Mouse (Mus musculus) B cell, adult (primary cell): ENCODE measurements around the gene Uba7. TPM values are rescaled to one million over a fixed set of nuclear protein-coding genes. Genes with fewer than 3 reads are reported as not detected.

ENCODE experiments used
- total RNA-seq: library from RNA; stranded (reverse); gene quantifications from 4 replicates; pipeline ENCODE4 v1.2.4, GENCODE M21; 2023; ENCODE audit not compliant: inconsistent age

Uba7 gene
- 177 to 208 TPM (median 186 TPM) in 4 replicates for total RNA-seq

DNA sequence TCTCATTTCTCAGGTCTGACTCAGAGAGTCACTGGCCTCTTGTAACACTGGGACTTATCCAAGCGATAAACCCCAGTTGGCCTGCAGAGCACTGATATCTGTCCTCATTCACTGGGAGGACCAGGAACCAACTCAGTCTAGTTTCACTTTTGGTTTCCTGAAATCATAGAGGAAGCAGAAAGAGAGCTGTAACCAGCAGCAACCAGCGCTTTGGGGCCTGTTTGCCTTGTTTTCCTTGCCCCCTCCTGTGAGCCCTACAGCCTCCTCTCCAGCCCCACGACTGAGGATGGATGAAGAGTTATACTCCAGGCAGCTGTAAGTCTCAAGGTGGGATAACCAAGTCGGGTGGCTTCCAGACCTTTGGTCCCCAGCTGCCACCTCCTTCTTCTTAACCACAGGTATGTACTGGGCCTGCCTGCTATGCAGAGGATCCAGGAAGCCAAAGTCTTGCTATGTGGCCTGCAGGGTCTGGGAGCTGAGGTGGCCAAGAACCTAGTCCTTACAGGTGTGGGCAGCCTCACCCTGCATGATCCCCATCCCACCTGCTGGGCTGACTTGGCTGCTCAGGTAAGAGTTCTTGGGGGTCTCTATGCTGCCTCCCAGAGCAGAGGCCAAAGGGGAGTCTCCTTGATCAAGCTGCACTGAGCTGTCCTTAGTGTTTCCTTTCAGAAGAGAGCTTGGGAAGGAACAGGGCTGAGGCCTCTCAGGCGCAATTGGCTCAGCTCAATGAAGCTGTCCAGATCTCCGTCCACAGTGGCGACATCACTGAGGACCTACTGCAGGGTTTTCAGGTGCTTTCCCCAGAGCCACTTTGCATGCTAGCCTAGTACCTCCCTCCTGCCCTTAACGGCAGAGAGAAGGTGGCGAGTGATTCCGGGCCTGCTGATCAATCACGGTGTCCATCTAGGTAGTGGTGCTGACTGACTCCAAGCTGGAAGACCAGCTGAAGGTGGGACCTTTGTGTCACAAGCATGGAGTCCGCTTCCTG is at the start of gene Uba7:
Gene Uba7 (plus strand): TSS at position 107 of the 988 bp plus-strand sequence.

DNA sequence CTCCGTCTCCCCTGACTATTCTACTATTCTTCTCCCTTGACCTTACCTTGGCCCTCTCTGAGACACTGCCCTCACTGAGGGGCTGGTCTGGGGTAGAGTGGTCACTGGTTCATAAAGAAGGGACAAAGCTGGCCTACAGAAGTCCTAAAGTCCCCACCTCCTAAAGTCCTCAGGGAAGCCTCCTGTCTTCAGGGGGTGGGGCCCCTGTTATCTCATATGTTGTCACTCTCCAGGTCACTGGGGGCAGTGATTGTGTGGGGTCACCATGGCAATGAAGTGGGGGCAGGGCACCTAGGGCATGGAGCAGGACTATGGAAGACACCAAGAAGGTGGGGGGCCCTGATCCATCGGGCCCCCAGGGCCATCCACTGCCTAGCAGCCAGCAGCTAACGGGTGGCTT is 47.1 kb upstream of the Uba7 start, which contains the start of gene Actl11:
Gene Actl11 (plus strand): TSS at position 301 of the 400 bp plus-strand sequence.

DNA sequence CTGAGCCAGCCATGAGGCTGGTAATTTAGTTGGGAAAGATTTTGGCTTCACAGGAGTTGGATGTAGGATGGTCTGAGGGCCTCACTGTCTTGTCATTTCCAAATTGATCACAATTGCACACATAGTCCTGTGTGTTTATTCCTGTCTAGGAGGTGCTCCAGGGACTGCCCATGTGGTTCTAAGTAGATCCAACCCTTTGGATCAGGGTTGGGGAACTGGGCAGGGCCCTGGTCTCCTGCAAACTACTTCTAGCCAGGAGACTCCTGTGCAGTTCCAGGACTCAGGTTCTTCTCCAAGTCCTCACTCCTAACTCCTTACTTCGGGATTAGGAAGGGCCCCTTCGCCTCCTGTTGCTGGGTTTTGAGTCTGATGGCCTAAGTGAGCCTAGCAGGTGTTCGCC is 39.9 kb upstream of the Uba7 start, which contains the start of gene Camkv:
Gene Camkv (plus strand): TSS at position 301 of the 400 bp plus-strand sequence.

DNA sequence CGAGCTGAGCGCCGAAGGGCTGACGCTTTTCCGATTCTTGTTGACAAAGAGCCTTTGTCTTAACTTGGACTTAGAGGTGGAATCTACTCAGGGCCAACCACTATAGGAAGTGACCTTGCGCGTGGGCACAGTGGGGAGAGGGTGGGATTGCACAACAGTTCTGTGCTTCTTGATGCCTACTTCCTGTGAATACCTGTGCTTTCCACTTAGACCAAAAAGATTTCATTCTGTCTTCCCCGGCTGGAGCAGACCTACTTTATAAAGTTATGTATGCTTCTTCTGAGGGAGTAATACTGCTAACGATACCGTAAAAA is 25.4 kb upstream of the Uba7 start, which contains the start of gene Traip:
Gene Traip (plus strand): TSS at position 215 of the 314 bp plus-strand sequence.

DNA sequence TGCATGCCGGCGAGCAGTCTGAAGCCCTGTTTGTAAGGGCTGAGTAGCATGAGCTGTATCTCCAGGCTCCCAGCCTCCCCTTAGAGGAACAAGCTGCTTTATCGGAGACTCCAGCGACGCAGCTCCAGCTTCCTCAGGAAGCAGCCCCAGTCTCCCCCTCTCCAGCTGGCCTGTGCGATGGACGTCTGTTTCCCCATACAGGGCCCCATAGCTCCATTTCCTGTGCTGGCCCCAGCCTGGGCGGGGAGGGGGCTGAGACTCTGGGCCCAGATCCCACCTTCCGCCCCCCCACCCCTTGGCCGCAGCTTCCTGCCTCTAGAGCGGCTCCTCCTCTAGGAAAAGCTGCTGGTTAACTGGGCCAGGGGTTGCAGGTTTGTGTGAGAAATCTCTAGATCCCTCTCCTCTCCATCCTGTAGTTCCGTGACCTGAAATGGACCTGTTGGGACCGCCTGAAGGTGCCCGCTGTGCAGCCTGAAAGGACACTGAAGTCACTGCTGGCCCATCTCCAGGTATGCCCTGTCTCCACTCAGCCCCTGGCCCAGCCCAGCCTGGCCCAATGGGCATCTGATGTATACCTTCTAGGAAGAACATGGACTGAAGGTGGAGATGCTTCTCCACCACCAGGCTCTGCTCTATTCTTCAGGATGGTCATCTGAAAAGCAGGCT is 7.5 kb downstream of the Uba7 start, which contains the start of gene Gm20661:
Gene Gm20661 (plus strand): TSS at position 378 of the 666 bp plus-strand sequence.

DNA sequence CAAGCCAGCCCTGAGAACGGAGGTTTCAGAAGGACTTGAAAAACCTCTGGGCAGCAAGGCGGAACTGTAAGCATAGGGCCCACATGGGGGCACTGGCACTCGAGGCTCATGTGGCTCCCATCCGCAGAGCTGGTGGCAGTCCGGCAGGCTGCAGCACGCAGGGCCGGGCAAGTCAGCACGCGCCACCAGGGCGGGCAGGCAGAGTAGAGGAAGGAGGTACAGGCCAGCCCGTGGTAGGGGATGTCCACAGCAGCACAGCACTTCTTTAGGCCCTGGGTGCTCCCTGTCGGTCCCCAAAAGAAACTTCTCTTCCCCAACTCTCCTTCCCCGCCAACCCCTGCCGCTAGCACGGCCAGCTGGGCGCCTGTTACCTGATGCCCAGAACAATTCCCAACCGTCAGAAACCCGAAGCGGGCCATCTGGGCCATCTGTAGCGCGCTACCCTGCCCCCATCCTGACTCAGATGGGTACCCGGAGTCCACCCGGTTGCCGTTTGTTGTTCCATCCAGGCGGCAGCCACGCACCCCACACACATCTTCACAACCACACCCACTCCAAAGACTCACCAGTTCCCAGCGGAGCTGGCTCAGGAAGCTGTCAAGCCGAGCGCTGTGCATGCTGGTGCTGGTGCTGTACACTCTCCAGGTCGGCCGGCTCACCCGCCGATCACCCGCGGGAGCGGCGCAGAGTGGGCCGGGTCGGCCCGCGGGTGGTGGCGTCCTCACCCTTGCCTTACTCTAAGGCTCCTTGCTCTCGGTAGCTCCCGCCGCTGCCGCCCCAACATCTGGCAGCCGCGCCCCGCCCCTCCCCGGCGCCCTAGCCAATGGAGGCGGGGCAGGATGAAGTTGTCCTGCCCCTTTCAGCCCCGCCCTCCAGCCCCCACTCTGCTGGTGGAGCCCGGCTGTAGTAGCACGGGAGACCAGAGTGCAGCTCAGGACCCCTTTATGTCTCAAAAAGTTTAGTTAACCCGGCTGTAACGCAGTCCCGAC is 10.1 kb downstream of the Uba7 start, which contains the start of gene Inka1:
Gene Inka1 (minus strand): TSS at position 749 of the 989 bp plus-strand sequence.

DNA sequence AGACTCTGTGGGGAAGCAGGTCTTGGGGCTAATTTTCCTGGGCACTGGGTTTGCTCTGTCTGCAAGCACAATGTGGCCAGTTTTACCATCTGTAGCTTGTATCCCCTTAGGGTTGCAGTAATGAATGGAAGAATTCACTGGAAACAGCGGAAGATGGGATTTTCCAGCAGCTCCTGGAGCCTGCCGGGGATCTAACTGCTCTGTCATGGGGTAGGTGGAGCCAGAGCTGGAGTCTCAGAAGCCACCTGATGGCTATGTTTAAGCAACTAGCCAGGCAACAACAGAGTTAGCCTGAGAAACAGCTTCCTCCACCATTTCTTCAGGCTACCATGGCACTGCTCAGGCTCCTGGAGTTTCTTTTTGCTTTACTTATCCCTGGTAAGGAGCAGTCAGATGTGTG is 16.9 kb downstream of the Uba7 start, which contains the start of gene Cdhr4:
Gene Cdhr4 (plus strand): TSS at position 301 of the 400 bp plus-strand sequence.

DNA sequence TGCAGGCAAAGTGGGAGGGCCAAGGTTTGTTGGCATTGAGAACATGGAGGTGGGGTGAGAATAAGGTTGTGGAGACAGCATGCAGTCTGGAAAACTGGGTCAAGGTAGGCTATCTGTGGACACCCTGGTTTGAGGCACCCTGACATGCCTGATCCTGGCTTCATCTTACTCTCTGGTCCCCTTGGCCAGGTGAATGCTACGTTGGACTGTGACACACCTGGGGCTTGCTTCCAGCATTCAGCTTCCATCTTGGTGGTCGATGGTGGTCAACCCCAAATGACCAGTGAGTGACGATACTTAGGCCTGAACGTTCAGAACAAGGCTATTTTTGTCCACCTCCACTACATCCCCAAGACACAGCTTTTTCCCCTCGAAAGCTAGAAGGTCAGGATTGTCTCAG is 20.7 kb downstream of the Uba7 start, which contains the start of gene Gm20662:
Gene Gm20662 (plus strand): TSS at position 301 of the 400 bp plus-strand sequence.

DNA sequence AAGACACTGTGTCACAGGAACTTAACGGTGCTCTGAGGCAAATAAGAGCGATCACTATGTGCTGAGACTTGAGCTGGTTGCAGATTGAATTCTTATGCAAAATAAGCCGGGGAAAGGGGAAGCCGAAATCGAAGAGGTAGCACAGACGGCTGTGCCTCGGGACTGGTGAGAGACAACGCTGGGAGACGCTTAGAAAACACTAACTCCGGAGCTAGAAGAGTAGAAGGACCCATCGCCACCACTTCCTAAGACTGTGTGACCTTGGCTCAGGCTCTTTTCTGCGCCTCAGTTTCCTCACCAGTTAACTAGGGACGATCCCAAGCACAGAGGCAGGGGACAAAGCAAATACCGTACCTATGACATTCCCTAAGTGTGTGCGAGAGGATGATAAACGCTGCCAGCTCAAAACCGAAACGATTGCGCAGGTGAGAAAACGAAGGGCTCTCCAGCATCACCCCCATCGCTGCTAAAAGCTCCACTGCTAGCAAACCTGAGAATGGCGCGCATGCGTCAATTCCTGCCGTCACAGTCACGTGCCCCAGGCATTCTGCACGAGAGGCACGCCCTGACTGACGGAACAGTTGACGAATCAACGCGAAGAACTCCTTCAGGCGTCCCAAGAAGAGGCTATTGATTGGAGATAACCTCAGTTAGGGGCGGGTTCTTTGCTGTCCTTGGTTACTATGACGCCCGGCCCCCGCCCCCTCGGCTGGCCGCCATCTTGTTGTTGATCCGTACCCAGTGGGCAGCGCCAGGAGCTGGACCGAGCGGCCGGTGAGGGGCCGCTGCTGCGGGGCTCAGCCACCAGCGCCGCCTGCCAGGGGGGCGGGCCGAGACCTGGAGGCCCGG is 26.8 kb downstream of the Uba7 start, which contains the start of gene Ip6k1:
Gene Ip6k1 (plus strand): TSS at position 580 of the 849 bp plus-strand sequence.

Other genes with a start within 250 kb of the Uba7 start
- gene Rbm5, start 204.5 kb upstream of the Uba7 start, total RNA-seq: 286 to 321 TPM (median 308 TPM) in 4 replicates
- gene Rbm6, start 102.3 kb upstream of the Uba7 start, total RNA-seq: 105 to 119 TPM (median 118 TPM) in 4 replicates
- gene Mon1a, start 87.4 kb upstream of the Uba7 start, total RNA-seq: 13.3 to 16.8 TPM (median 15.5 TPM) in 4 replicates
- gene Mst1r, start 68.6 kb upstream of the Uba7 start, total RNA-seq: 0.09 to 0.67 TPM (median 0.62 TPM) in 4 replicates
- not detected in 4 replicates for gene Actl11, start 47.0 kb upstream of the Uba7 start, total RNA-seq
- gene Camkv, start 39.8 kb upstream of the Uba7 start, total RNA-seq: not detected in 4 replicates
- 5.7 to 9.6 TPM (median 7.8 TPM) in 4 replicates for gene Traip, start 25.4 kb upstream of the Uba7 start, total RNA-seq
- gene Gm20661, start 7.6 kb downstream of the Uba7 start, total RNA-seq: 0.39 to 0.66 TPM in 2 of 4 replicates, not detected in the others
- gene Inka1, start 10.4 kb downstream of the Uba7 start, total RNA-seq: 1.1 to 3.4 TPM (median 2.3 TPM) in 4 replicates
- 0.61 TPM in 1 of 4 replicates, not detected in the others for gene Cdhr4, start 17.0 kb downstream of the Uba7 start, total RNA-seq
- gene Gm20662, start 20.8 kb downstream of the Uba7 start, total RNA-seq: 1.6 to 4.2 TPM in 2 of 4 replicates, not detected in the others
- gene Ip6k1, start 27.0 kb downstream of the Uba7 start, total RNA-seq: 120 to 135 TPM (median 126 TPM) in 4 replicates
- 40.8 to 50.5 TPM (median 49.4 TPM) in 4 replicates for gene Gmppb, start 73.7 kb downstream of the Uba7 start, total RNA-seq
- 12.8 to 17.4 TPM (median 16.1 TPM) in 4 replicates for gene Amigo3, start 77.7 kb downstream of the Uba7 start, total RNA-seq
- gene Mst1, start 104.9 kb downstream of the Uba7 start, total RNA-seq: 0.24 to 0.61 TPM in 2 of 4 replicates, not detected in the others
- gene Rnf123, start 107.8 kb downstream of the Uba7 start, total RNA-seq: 221 to 235 TPM (median 235 TPM) in 4 replicates
- 132 to 156 TPM (median 150 TPM) in 4 replicates for gene Apeh, start 119.1 kb downstream of the Uba7 start, total RNA-seq
- 0.13 to 0.32 TPM (median 0.20 TPM) in 4 replicates for gene Bsn, start 214.9 kb downstream of the Uba7 start, total RNA-seq